Mouse (Mus musculus) embryonic facial prominence, embryonic 13.5 days (tissue): ENCODE measurements around the gene Adamts3. TPM values are rescaled to one million over a fixed set of nuclear protein-coding genes. Genes with fewer than 3 reads are reported as not detected.

Experiments used
- ATAC-seq: fragments of 200-750 bp; cut with Nextera tagmentation; 2 replicates; pipeline ENCODE4 v1.8.0; 2017; ENCODE audit warnings: low read depth; ENCODE audit not compliant: insufficient number of reproducible peaks, insufficient read depth, low FRiP score, low TSS enrichment
- H3K27ac ChIP-seq: fragments of 300-500 bp; sonication (generic); 2 replicates; pipeline ENCODE4 v1.5.1; 2015; ENCODE audit warnings: moderate library complexity, mild to moderate bottlenecking, inconsistent platforms
- H3K27me3 ChIP-seq: fragments of 300-500 bp; sonication (generic); 2 replicates; pipeline ENCODE4 v1.6.1; 2015; ENCODE audit warnings: mild to moderate bottlenecking, inconsistent platforms
- H3K36me3 ChIP-seq: fragments of 300-500 bp; sonication (generic); 2 replicates; pipeline ENCODE4 v1.6.1; 2015; ENCODE audit warnings: mild to moderate bottlenecking, inconsistent platforms
- H3K4me1 ChIP-seq: fragments of 300-500 bp; sonication (generic); 2 replicates; pipeline ENCODE4 v1.6.1; 2015; ENCODE audit warnings: inconsistent platforms
- H3K4me2 ChIP-seq: fragments of 300-500 bp; sonication (generic); 2 replicates; pipeline ENCODE4 v1.6.1; 2015; ENCODE audit warnings: moderate library complexity, mild to moderate bottlenecking, inconsistent platforms
- H3K4me3 ChIP-seq: fragments of 300-500 bp; sonication (generic); 2 replicates; pipeline ENCODE4 v1.5.1; 2015; ENCODE audit warnings: mild to moderate bottlenecking, inconsistent platforms
- H3K9ac ChIP-seq: fragments of 300-500 bp; sonication (generic); 2 replicates; pipeline ENCODE4 v1.6.1; 2015; ENCODE audit warnings: mild to moderate bottlenecking, inconsistent platforms
- H3K9me3 ChIP-seq: fragments of 300-500 bp; sonication (generic); 2 replicates; pipeline ENCODE4 v1.6.1; 2016; ENCODE audit warnings: inconsistent platforms
- WGBS: fragments of 180-500 bp; shearing (Covaris S2); methylation state at CpG from one replicate; pipeline ENCODE4 v1.1.7; 2015; ENCODE audit warnings: mixed read lengths; 5-methylcytosine and 5-hydroxymethylcytosine counted together
- polyA plus RNA-seq: library from polyadenylated mRNA; unstranded; fragments of >200 nt; fragmentation: Nextera tagmentation; extraction: Ambion mirVana; gene quantifications from 2 replicates; pipeline ENCODE4 v1.2.1, GENCODE M21; 2015

The Adamts3 gene
- polyA plus RNA-seq, 1 experiment from 2014 or later, result 4.8 TPM

DNA sequence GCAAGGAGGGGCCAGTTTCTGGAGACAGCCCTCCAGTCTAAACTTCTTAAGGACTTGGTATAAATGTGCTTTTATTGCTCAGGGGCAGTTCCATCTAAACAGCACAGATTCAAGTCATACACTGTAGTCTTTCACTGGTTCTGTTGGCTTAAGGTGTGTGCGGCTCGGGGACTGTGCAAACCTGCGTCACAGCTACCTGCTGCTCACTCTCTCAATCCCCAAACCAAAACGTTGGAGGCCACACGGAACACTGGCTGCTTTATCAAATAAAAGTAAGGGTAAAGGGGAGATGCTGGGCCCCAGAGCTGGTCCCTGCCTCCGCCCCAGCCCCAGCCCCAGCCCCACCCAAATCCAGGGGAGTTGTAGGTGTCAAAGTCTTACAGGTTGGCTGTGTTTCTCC lies 66.5 kb downstream of the Adamts3 start:
- no peak overlapping the region for H3K4me2 ChIP-seq
- no peak overlapping the region for H3K9ac ChIP-seq
- no peaks in the 10 kb centered on the region for H3K36me3 ChIP-seq
- H3K27ac ChIP-seq, result no peak overlapping the region
- no peaks in the 10 kb centered on the region for H3K9me3 ChIP-seq
- 0 out of 2 replicates have a peak, but pooled peaks have one; percentile 52 for ATAC-seq
- H3K4me3 ChIP-seq, result no peak overlapping the region
- H3K27me3 ChIP-seq, result no peaks in the 10 kb centered on the region
- no peaks in the 10 kb centered on the region for H3K4me1 ChIP-seq
- WGBS, result 81% methylated on average over 6 of the region's 6 CpGs

DNA sequence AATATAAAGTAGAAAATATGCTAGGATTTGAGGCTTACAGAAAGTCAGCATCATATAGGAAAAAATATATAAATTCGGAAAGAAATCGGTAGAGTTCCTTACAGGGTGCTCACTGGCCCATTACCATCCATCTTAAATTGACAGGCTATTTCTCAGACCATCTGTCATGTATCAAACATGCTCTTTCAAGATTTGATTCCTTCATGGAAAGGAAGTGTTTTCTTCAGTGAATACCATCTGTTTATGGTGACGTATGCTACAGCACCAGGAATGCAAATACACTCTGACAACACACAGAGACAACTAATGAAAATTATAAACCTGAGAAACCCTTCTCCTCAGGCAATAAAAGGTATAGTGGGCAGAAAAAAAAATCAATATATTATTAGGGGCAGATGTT lies 68.6 kb downstream of the Adamts3 start:
- Histone ChIP-seq H3K4me3 (no peak overlapping the region), H3K4me2 (no peak overlapping the region), H3K27ac (no peak overlapping the region), H3K9ac (no peak overlapping the region), H3K4me1 (no peaks in the 10 kb centered on the region), H3K36me3 (no peaks in the 10 kb centered on the region), H3K9me3 (no peaks in the 10 kb centered on the region), H3K27me3 (no peaks in the 10 kb centered on the region)
- 79% methylated on average over 3 of the region's 3 CpGs for WGBS
- ATAC-seq, result no peak

DNA sequence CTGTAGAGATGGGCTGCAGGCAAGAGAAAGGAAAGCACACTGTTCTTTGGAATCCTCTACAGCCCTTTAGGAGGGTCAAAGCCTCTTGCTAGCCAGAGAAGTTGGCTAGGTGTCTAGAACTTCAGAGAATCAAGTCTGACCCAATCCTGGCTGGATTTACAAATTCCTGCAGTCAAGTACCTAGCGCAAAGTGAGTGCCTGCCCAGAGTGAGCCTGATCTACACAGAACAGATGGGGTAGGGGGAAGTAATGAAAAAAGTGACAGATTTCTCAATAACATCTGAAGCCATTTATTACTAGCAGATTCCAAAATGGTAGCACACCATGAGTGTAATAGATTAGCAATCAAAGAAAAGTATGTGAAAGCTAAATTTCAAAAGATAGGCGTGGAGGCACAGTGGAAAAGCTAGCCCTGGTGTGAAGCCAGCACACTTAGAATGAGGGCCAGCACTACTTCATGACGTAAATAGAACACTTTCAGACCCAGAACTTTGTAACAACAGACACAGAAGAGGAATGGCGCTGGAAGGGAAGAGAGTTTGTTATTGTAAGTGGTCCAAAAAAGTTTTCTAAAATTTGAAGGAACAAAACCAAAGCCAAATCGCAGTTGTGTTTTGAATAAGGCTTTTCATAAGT lies 82.8 kb downstream of the Adamts3 start:
- H3K4me3 ChIP-seq, result no peak overlapping the region
- WGBS, result 79% methylated on average over 5 of the region's 5 CpGs
- no peak for ATAC-seq
- H3K4me2 ChIP-seq, result no peak overlapping the region
- no peaks in the 10 kb centered on the region for H3K4me1 ChIP-seq
- H3K27ac ChIP-seq, result no peak overlapping the region
- no peaks in the 10 kb centered on the region for H3K27me3 ChIP-seq
- no peaks in the 10 kb centered on the region for H3K36me3 ChIP-seq
- no peak overlapping the region for H3K9ac ChIP-seq
- H3K9me3 ChIP-seq, result no peaks in the 10 kb centered on the region

DNA sequence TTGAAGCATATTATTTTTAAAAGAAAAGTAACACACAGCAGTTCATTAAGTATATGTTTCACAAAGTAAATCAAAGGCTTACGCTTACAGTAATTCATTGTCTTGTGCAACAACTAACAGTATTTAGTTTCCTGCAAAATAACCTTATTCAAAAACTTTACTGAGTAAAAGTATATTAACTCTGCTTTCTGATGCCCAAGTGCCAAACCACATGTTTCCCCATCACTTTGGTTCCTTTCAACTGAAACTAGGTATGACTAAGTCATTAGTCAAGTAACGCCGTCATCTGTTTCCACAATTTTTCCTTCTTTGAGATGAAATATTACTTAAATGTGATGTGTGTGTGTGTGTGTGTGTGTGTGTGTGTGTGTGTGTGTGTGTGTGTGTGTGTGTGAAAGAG lies 89.4 kb downstream of the Adamts3 start:
- Histone ChIP-seq H3K27me3 (no peaks in the 10 kb centered on the region), H3K4me1 (no peaks in the 10 kb centered on the region), H3K9ac (no peak overlapping the region), H3K9me3 (no peaks in the 10 kb centered on the region), H3K4me2 (no peak overlapping the region), H3K36me3 (no peaks in the 10 kb centered on the region), H3K4me3 (no peak overlapping the region), H3K27ac (no peak overlapping the region)
- ATAC-seq, result no peak
- 95% methylated on average over 3 of the region's 3 CpGs for WGBS

DNA sequence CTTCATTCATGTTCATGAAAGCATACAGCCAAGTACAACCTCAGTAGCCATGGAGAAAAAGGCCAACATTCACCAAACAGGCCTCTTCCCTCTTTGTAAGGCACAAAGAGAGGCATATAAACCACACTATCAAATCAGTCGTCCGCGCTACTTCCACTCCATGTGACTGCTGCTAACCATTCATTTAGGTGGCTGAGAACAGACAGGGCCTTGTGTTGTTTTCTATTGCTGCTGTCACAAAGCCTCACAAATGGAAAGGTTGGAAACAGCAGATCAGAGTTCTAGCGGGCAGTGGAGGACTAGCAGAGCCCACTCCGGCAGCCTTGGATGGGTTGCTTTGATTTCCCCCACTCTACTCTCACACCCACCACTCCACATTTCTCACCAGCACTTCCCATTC lies 98.5 kb downstream of the Adamts3 start:
- 79% methylated on average over 5 of the region's 5 CpGs for WGBS
- H3K27ac ChIP-seq, result no peak overlapping the region
- no peak overlapping the region for H3K9ac ChIP-seq
- no peaks in the 10 kb centered on the region for H3K36me3 ChIP-seq
- no peaks in the 10 kb centered on the region for H3K27me3 ChIP-seq
- H3K4me2 ChIP-seq, result no peak overlapping the region
- ATAC-seq, result no peak
- no peak overlapping the region for H3K4me3 ChIP-seq
- no peaks in the 10 kb centered on the region for H3K9me3 ChIP-seq
- H3K4me1 ChIP-seq, result peaks cover 1% of the 10 kb centered on the region; the same call in 1 of the 2 replicates

DNA sequence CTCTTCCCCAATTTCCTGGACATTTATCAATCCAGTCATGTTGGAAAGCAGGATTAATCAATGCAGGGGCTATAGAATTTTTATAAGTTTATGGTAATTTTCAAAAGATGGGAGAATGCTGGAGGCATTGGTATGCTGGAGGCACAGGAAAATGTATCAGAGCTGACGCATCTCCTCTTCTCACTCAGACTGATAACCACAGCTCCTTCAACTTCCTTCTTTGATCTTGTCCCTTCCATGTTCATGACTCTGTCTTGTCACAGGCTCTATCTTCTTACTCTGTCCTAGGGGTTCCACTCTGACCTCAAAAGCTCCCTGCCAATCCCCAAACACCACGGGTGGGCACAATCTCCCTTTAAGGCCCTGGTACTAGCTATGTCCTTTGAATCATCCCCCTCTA lies 103.3 kb downstream of the Adamts3 start:
- Histone ChIP-seq H3K4me1 (peaks cover 11% of the 10 kb centered on the region), H3K9me3 (no peaks in the 10 kb centered on the region), H3K4me2 (no peak overlapping the region), H3K9ac (no peak overlapping the region), H3K36me3 (no peaks in the 10 kb centered on the region), H3K27me3 (no peaks in the 10 kb centered on the region), H3K27ac (no peak overlapping the region), H3K4me3 (no peak overlapping the region)
- ATAC-seq, result no peak
- 87% methylated on average over 2 of the region's 2 CpGs for WGBS

DNA sequence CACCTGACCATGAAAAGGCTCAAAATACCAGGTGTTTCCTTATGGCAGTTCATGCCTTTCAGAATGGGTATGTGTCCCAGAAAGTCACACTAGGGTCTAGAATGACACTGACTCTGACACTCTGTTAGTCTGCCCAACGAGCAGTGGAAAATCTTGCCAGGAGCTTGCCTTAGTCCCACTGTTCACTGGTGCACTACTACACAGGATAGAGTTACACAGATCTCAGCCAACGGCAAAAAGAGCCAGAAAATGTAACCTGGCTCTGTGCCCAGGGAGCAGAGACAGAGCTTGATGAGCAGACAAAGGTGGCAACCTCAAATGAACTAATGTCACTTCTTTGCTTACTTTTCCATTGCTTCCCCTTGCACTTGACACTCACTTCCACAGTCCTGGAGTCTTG lies 104.5 kb downstream of the Adamts3 start:
- Histone ChIP-seq H3K4me1 (peaks cover 11% of the 10 kb centered on the region), H3K27ac (no peak overlapping the region), H3K36me3 (no peaks in the 10 kb centered on the region), H3K4me3 (no peak overlapping the region), H3K4me2 (no peak overlapping the region), H3K27me3 (no peaks in the 10 kb centered on the region), H3K9me3 (no peaks in the 10 kb centered on the region), H3K9ac (no peak overlapping the region)
- no peak for ATAC-seq
- WGBS, result 15% methylated on average over 2 of the region's 2 CpGs

DNA sequence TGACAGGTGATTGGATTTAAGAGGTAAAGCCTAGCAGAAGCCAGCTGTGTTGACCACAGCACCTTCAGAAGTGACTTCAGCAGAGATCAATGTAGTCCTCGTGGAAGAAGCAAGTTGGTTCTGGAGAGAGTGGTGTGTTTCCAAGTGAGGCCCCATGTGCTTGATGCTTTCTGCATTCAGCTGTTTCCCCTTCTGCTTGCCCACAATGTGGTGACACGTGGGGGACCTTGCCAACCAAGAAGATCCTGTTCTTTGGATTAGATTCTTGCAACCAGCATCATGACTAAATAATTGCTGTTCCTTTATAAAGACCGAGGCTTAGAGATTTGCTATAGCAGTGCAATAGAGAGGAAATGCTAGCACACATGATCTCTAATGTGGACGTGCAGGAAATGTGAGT lies 105.7 kb downstream of the Adamts3 start:
- ATAC-seq, result no peak
- no peaks in the 10 kb centered on the region for H3K36me3 ChIP-seq
- no peak overlapping the region for H3K4me3 ChIP-seq
- H3K27me3 ChIP-seq, result no peaks in the 10 kb centered on the region
- no peaks in the 10 kb centered on the region for H3K9me3 ChIP-seq
- WGBS, result 48% methylated on average over 4 of the region's 4 CpGs
- no peak overlapping the region for H3K9ac ChIP-seq
- H3K4me2 ChIP-seq, result no peak overlapping the region
- no peak overlapping the region for H3K27ac ChIP-seq
- H3K4me1 ChIP-seq, result peaks cover 11% of the 10 kb centered on the region

DNA sequence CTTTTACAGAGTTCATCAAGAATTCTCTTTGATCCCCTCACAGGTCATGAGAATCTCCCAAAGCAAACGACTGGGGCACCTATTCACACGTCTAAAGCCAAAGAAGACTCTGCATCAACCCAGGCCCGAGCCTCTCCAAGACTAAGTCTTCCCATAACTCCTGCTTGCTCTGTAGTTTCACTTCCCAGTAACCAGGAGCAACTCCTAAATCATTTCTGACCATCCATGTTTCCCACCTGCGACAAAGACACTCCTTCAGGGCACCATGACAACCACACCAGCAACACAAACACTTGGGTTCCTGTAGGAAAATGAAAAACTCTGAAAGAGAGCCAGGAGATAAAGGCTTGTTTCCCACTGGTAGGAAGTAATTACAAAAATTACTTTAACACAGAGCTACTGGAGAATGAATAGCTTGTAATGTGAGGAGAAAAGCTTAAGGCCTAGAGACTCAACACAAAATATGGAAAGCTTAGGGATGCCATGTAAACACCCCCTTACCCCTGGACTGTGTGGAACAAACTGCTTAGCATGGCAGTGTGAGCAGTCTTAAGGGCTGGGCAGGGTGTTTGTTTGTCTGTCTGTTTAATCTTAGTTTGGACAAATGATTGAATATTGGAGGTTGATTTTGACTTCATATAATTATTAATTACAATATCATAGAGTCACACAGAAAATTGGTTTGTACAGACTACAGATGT lies 112.3 kb downstream of the Adamts3 start:
- Histone ChIP-seq H3K9me3 (no peaks in the 10 kb centered on the region), H3K27me3 (no peaks in the 10 kb centered on the region), H3K9ac (no peak overlapping the region), H3K27ac (no peak overlapping the region), H3K36me3 (no peaks in the 10 kb centered on the region), H3K4me3 (no peak overlapping the region), H3K4me1 (no peaks in the 10 kb centered on the region), H3K4me2 (no peak overlapping the region)
- ATAC-seq, result no peak
- WGBS, result 73% methylated on average over 4 of the region's 4 CpGs

DNA sequence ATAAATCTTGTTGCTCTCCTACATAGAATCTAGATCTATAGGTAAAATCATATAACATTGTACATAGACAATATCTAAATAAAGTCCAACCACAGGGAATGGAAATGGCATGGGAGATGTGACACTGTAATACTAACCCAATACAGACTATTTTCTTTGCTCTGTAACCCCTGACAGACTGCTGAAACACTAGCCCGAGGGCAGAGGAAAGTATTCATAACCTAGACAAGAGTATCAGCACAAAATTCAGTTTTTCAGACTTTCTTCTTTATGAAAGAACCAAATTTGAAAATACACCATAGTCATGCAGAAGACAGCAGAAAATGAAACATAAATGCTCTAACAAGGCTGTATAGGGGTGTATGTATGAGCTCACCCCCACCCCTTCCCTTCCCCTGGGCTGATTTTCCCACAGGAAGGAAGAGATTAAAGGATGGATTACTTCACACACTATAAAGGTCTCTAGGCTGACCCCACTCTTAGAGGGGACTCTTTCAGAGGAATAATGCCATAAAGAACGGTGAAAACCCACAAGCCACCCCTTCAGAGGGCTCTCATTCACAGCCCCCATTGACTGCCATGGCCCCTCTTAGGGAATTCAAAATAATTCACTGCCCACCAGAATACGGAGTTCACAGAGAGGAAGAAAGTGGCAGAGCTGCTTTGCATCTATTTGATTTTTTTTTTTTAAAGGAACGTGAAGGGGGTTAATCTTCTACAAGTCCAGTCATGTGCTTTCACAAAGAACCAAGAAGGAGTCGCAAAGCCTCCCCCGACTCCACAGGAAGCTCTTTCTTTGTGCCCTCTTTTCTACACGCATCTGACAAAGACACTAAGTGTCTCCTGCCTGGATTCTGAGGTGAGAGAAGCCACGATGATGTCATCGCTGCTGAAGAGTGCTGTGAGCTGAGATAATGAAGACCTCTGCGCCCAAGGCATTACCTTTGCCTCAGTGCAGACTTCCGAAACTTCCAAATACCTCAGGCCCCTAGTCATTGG lies 119.6 kb downstream of the Adamts3 start:
- no peak overlapping the region for H3K4me2 ChIP-seq
- no peak for ATAC-seq
- H3K36me3 ChIP-seq, result no peaks in the 10 kb centered on the region
- H3K4me1 ChIP-seq, result 0 out of 2 replicates have a peak, but pooled peaks cover 4% of the 10 kb centered on the region
- H3K27me3 ChIP-seq, result no peaks in the 10 kb centered on the region
- H3K4me3 ChIP-seq, result no peak overlapping the region
- no peak overlapping the region for H3K27ac ChIP-seq
- no peaks in the 10 kb centered on the region for H3K9me3 ChIP-seq
- no peak overlapping the region for H3K9ac ChIP-seq
- WGBS, result 14% methylated on average over 11 of the region's 11 CpGs

DNA sequence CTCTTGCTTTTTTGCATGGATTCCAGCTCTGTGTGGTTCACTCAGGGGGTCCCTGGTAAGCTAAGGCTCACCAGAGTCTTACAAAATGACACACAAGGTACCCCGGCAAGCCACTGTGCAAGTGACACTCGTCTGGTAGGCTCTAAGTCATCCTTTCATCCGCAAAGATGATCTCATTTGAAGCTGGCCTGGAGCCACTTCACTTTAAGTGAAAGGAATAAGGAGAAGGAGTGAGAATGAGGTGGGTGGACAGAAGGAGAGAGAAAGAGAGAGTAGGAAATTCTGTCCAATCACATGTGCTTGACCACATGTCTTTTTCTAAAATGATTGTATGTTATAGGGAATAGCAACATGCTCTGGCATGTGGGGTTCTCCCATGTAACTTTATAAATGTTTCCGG lies 122.8 kb downstream of the Adamts3 start:
- H3K27me3 ChIP-seq, result no peaks in the 10 kb centered on the region
- H3K4me1 ChIP-seq, result 0 out of 2 replicates have a peak, but pooled peaks cover 4% of the 10 kb centered on the region
- H3K9me3 ChIP-seq, result no peaks in the 10 kb centered on the region
- ATAC-seq, result no peak
- no peak overlapping the region for H3K4me2 ChIP-seq
- no peaks in the 10 kb centered on the region for H3K36me3 ChIP-seq
- H3K27ac ChIP-seq, result no peak overlapping the region
- H3K9ac ChIP-seq, result no peak overlapping the region
- no peak overlapping the region for H3K4me3 ChIP-seq
- 80% methylated on average over 4 of the region's 4 CpGs for WGBS
